Mouse (Mus musculus): Measurements from ENCODE around the gene Rrp9. TPM values are rescaled to one million over a fixed set of nuclear protein-coding genes. Genes with fewer than 3 reads are reported as not detected.

The Rrp9 gene
- polyA plus RNA-seq, 1 experiment from 2014 or later, result 21.8 TPM

GRCm38 (mm10) chr9:106534296-106534695 is 58.5 kb downstream of the Rrp9 start:
- H3K9me3 ChIP-seq (ENCODE audit: control insufficient read depth, low read length), result no peaks in the 10 kb centered on the region
- no peaks in the 10 kb centered on the region for H3K36me3 ChIP-seq (ENCODE audit: control insufficient read depth, insufficient read depth, low read length)
- no peaks in the 10 kb centered on the region for H3K27me3 ChIP-seq (ENCODE audit: control insufficient read depth, insufficient read depth, low read length)
- 91% methylated on average over 7 of the region's 7 CpGs for WGBS
- no peaks in the 10 kb centered on the region for H3K4me1 ChIP-seq (ENCODE audit: control insufficient read depth in 2 of 2, insufficient read depth in 2 of 2, low read length in 2 of 2)
- no peak overlapping the region for H3K27ac ChIP-seq (replicated peaks in 1 of 2; ENCODE audit: control insufficient read depth in 1 of 2, insufficient read depth in 1 of 2, low read depth in 2 of 2, low read length in 2 of 2)
- H3K4me2 ChIP-seq (ENCODE audit: low read length), result no peak overlapping the region
- H3K9ac ChIP-seq (ENCODE audit: low read length), result no peak overlapping the region
- H3K4me3 ChIP-seq (ENCODE audit: control insufficient read depth in 1 of 2, insufficient read depth in 1 of 2, low read depth in 1 of 2, low read length in 2 of 2), result no peak overlapping the region
- no peak for ATAC-seq (ENCODE audit: insufficient number of reproducible peaks, insufficient read depth, low FRiP score, low read depth)

DNA sequence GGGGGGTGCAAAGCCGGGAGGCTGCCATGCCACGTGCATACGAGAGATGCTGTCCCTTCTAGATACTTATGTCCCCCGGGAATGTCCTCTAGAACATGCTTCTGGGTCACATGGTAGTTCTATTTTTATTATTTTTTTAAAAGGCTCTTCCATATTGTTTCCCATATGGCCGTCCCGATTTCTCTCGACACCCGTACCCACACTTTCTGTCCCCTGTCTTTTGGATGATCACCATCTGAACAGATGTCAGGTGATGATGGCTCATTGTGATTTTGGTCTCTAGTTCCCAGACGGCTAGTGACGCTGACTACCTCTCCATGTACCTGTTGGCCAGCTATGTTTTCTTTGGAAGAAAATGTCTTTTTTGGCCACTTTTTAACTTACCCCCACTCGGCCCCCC is 59.2 kb downstream of the Rrp9 start:
- Histone ChIP-seq H3K9me3 (ENCODE audit: control insufficient read depth, low read length) (no peaks in the 10 kb centered on the region), H3K9ac (ENCODE audit: low read length) (no peak overlapping the region), H3K4me1 (ENCODE audit: control insufficient read depth in 2 of 2, insufficient read depth in 2 of 2, low read length in 2 of 2) (no peaks in the 10 kb centered on the region), H3K27me3 (ENCODE audit: control insufficient read depth, insufficient read depth, low read length) (no peaks in the 10 kb centered on the region), H3K4me3 (ENCODE audit: control insufficient read depth in 1 of 2, insufficient read depth in 1 of 2, low read depth in 1 of 2, low read length in 2 of 2) (no peak overlapping the region), H3K27ac (replicated peaks in 1 of 2; ENCODE audit: control insufficient read depth in 1 of 2, insufficient read depth in 1 of 2, low read depth in 2 of 2, low read length in 2 of 2) (no peak overlapping the region), H3K4me2 (ENCODE audit: low read length) (no peak overlapping the region), H3K36me3 (ENCODE audit: control insufficient read depth, insufficient read depth, low read length) (no peaks in the 10 kb centered on the region)
- no peak for ATAC-seq (ENCODE audit: insufficient number of reproducible peaks, insufficient read depth, low FRiP score, low read depth)
- WGBS, result 82% methylated on average over 11 of the region's 11 CpGs

Other genes starting within 250 kb of the Rrp9 start
- gene Alas1, start 227.3 kb upstream of the Rrp9 start, polyA plus RNA-seq (2014; fragmentation: Nextera tagmentation; extraction: Ambion mirVana), result 162 and 181 TPM in 2 replicates
- 24.0 and 24.3 TPM in 2 replicates for gene Poc1a, start 194.9 kb upstream of the Rrp9 start, polyA plus RNA-seq (2014; fragmentation: Nextera tagmentation; extraction: Ambion mirVana)
- gene Dusp7, start 107.3 kb upstream of the Rrp9 start, polyA plus RNA-seq (2014; fragmentation: Nextera tagmentation; extraction: Ambion mirVana), result 16.4 and 19.8 TPM in 2 replicates
- 691 and 781 TPM in 2 replicates for gene Rpl29, start 46.5 kb upstream of the Rrp9 start, polyA plus RNA-seq (2014; fragmentation: Nextera tagmentation; extraction: Ambion mirVana)
- 22.8 and 24.8 TPM in 2 replicates for gene Acy1, start 37.6 kb upstream of the Rrp9 start, polyA plus RNA-seq (2014; fragmentation: Nextera tagmentation; extraction: Ambion mirVana)
- 6.6 and 7.1 TPM in 2 replicates for gene Abhd14b, start 28.5 kb upstream of the Rrp9 start, polyA plus RNA-seq (2014; fragmentation: Nextera tagmentation; extraction: Ambion mirVana)
- 55.9 and 57.5 TPM in 2 replicates for gene Abhd14a, start 28.3 kb upstream of the Rrp9 start, polyA plus RNA-seq (2014; fragmentation: Nextera tagmentation; extraction: Ambion mirVana)
- gene Pcbp4, start 22.7 kb upstream of the Rrp9 start, polyA plus RNA-seq (2014; fragmentation: Nextera tagmentation; extraction: Ambion mirVana), result 59.0 and 66.4 TPM in 2 replicates
- gene Gpr62, start 10.0 kb upstream of the Rrp9 start, polyA plus RNA-seq (2014; fragmentation: Nextera tagmentation; extraction: Ambion mirVana), result 0.30 and 0.46 TPM in 2 replicates
- gene Parp3, start 986 bp downstream of the Rrp9 start, polyA plus RNA-seq (2014; fragmentation: Nextera tagmentation; extraction: Ambion mirVana), result 1.2 and 1.3 TPM in 2 replicates
- not detected in 2 replicates for gene Iqcf1, start 24.0 kb downstream of the Rrp9 start, polyA plus RNA-seq (2014; fragmentation: Nextera tagmentation; extraction: Ambion mirVana)
- gene Iqcf5, start 38.6 kb downstream of the Rrp9 start, polyA plus RNA-seq (2014; fragmentation: Nextera tagmentation; extraction: Ambion mirVana), result not detected in 2 replicates
- gene Iqcf3, start 85.7 kb downstream of the Rrp9 start, polyA plus RNA-seq (2014; fragmentation: Nextera tagmentation; extraction: Ambion mirVana), result not detected in 2 replicates
- not detected in 2 replicates for gene Iqcf4, start 95.0 kb downstream of the Rrp9 start, polyA plus RNA-seq (2014; fragmentation: Nextera tagmentation; extraction: Ambion mirVana)
- not detected in 2 replicates for gene Iqcf6, start 150.6 kb downstream of the Rrp9 start, polyA plus RNA-seq (2014; fragmentation: Nextera tagmentation; extraction: Ambion mirVana)
- gene Grm2, start 180.1 kb downstream of the Rrp9 start, polyA plus RNA-seq (2014; fragmentation: Nextera tagmentation; extraction: Ambion mirVana), result not detected in 2 replicates
- gene Tex264, start 210.0 kb downstream of the Rrp9 start, polyA plus RNA-seq (2014; fragmentation: Nextera tagmentation; extraction: Ambion mirVana), result 36.4 and 40.3 TPM in 2 replicates

Data from heart, embryonic 14.5 days (tissue).